Mouse (Mus musculus) spleen, adult 2 months (tissue): ENCODE results near the gene Chchd1. TPM values are rescaled to one million over a fixed set of nuclear protein-coding genes. Genes with fewer than 3 reads are reported as not detected.
A peak's percentile ranks its signal among the peaks of the same experiment; 100 is the strongest.

Source experiments
- DNase-seq, 2 experiments: peaks; one replicate each; pipeline versions ENCODE4 v3.0.0 to v3.0.0-alpha.2; 2012 to 2021; ENCODE audit warnings: low spot score in 2 of 2, low read depth in 1 of 2
- H3K27ac ChIP-seq: fragments of 200-500 bp; 2 replicates; pipeline ENCODE4 v1.5.1; 2012; ENCODE audit warnings: low read length, inconsistent platforms; ENCODE audit not compliant: insufficient read depth
- H3K27me3 ChIP-seq: fragments of 200-500 bp; 2 replicates; pipeline ENCODE4 v1.6.1; 2012; ENCODE audit warnings: mild to moderate bottlenecking, moderate library complexity, low read length, inconsistent platforms; ENCODE audit not compliant: control insufficient read depth, insufficient read depth
- H3K36me3 ChIP-seq: fragments of 200-500 bp; 2 replicates; pipeline ENCODE4 v1.6.1; 2012; ENCODE audit warnings: mild to moderate bottlenecking, low read length, inconsistent platforms; ENCODE audit not compliant: control insufficient read depth, insufficient read depth
- H3K4me1 ChIP-seq: fragments of 200-500 bp; 2 replicates; pipeline ENCODE4 v1.6.1; 2011; ENCODE audit warnings: inconsistent platforms; ENCODE audit not compliant: control insufficient read depth, insufficient read depth, insufficient read length
- H3K4me3 ChIP-seq: fragments of 200-500 bp; 2 replicates; pipeline ENCODE4 v1.5.1; 2011; ENCODE audit warnings: mild to moderate bottlenecking, inconsistent platforms; ENCODE audit not compliant: insufficient read depth, insufficient read length; ENCODE audit errors: extremely low read depth
- CTCF ChIP-seq: fragments of 200-500 bp; IDR thresholded peaks from 2 replicates; pipeline ENCODE4 v1.5.1; 2011; ENCODE audit warnings: mild to moderate bottlenecking, inconsistent platforms; ENCODE audit not compliant: insufficient read depth, insufficient read length, insufficient replicate concordance; ENCODE audit errors: extremely low read depth
- POLR2A ChIP-seq: fragments of 200-500 bp; IDR thresholded peaks from 2 replicates; pipeline ENCODE4 v1.6.1; 2011; ENCODE audit warnings: low read depth, low read length, inconsistent platforms
- WGBS: fragments of 180-500 bp; shearing (Covaris S2); methylation state at CpG from one replicate; pipeline ENCODE4 v1.1.7; 2018; 5-methylcytosine and 5-hydroxymethylcytosine counted together
- polyA plus RNA-seq: library from polyadenylated mRNA; depleted of rRNA; stranded (reverse); fragments of >200 nt; gene quantifications from 2 replicates; pipeline ENCODE4 v1.2.3, GENCODE M21; 2012

The Chchd1 gene
- polyA plus RNA-seq, 1 experiment: 12.6 TPM

GRCm38 (mm10) chr14:20733041-20733951, 30.5 kb downstream of the Chchd1 start:
- Histone ChIP-seq H3K27ac (peak overlapping the region; percentile 93; the same call in 1 of the 2 replicates), H3K36me3 (peaks cover 13% of the 10 kb centered on the region), H3K27me3 (no peaks in the 10 kb centered on the region), H3K4me3 (peak overlapping the region; percentile 92), H3K4me1 (peaks cover 3% of the 10 kb centered on the region; the same call in 1 of the 2 replicates)
- no peak for TF ChIP-seq CTCF
- no peak for TF ChIP-seq POLR2A
- WGBS: 33% methylated on average over 12 of the region's 12 CpGs
- no peak for DNase-seq

- no peak for TF ChIP-seq CTCF
- peak; percentile 73 for TF ChIP-seq POLR2A
- Histone ChIP-seq H3K27me3 (no peaks in the 10 kb centered on the region), H3K36me3 (peaks cover 10% of the 10 kb centered on the region), H3K4me1 (peaks cover 3% of the 10 kb centered on the region; the same call in 1 of the 2 replicates), H3K27ac (peak within 1 kb of the TSS; percentile 93), H3K4me3 (peak within 1 kb of the TSS; percentile 92)
- peak; percentile 80 to 87 for DNase-seq
- under 1% methylated on average over 79 of the region's 81 CpGs for WGBS
Measured at GRCm38 (mm10) chr14:20733952-20734774, 31.4 kb downstream of the Chchd1 start, which contains the start of gene Ndst2. Gene Ndst2, minus strand, starts transcription at chr14:20734562.

GRCm38 (mm10) chr14:20735052-20735451, 32.2 kb downstream of the Chchd1 start:
- H3K27ac ChIP-seq: no peak overlapping the region
- TF ChIP-seq POLR2A (no peak), CTCF (no peak)
- no peak overlapping the region for H3K4me3 ChIP-seq

GRCm38 (mm10) chr14:20735892-20736390, 33.1 kb downstream of the Chchd1 start:
- Histone ChIP-seq H3K36me3 (peaks cover 3% of the 10 kb centered on the region), H3K4me1 (peaks cover 3% of the 10 kb centered on the region; the same call in 1 of the 2 replicates), H3K27ac (no peak overlapping the region), H3K4me3 (no peak overlapping the region), H3K27me3 (no peaks in the 10 kb centered on the region)
- 72% methylated on average over 13 of the region's 13 CpGs for WGBS
- DNase-seq: no peak
- TF ChIP-seq POLR2A (no peak), CTCF (no peak)

More at GRCm38 (mm10) chr14:20735052-20735451, 32.2 kb downstream of the Chchd1 start:
- H3K4me1 ChIP-seq: peaks cover 3% of the 10 kb centered on the region; the same call in 1 of the 2 replicates
- DNase-seq: no peak
- WGBS: 64% methylated on average over 2 of the region's 2 CpGs
- H3K36me3 ChIP-seq: peaks cover 2% of the 10 kb centered on the region
- H3K27me3 ChIP-seq: no peaks in the 10 kb centered on the region

- no peak overlapping the region for H3K27ac ChIP-seq
- no peak for TF ChIP-seq POLR2A
- TF ChIP-seq CTCF: peak; percentile 33; the same call in 1 of the 2 replicates
- WGBS: 51% methylated on average over 14 of the region's 14 CpGs
- peaks cover 7% of the 10 kb centered on the region for H3K36me3 ChIP-seq
- DNase-seq: peak in 1 of 2 experiments; percentile 39
- H3K4me1 ChIP-seq: peaks cover 3% of the 10 kb centered on the region; the same call in 1 of the 2 replicates
- H3K4me3 ChIP-seq: no peak overlapping the region
- no peaks in the 10 kb centered on the region for H3K27me3 ChIP-seq
Measured at GRCm38 (mm10) chr14:20737306-20737705, 34.5 kb downstream of the Chchd1 start.

- DNase-seq: no peak
- Histone ChIP-seq H3K27ac (no peak overlapping the region), H3K4me3 (no peak overlapping the region), H3K4me1 (no peaks in the 10 kb centered on the region), H3K27me3 (no peaks in the 10 kb centered on the region), H3K36me3 (peaks cover 10% of the 10 kb centered on the region)
- WGBS: 92% methylated on average over 8 of the region's 8 CpGs
- TF ChIP-seq CTCF (no peak), POLR2A (no peak)
Measured at GRCm38 (mm10) chr14:20738511-20738910, 35.7 kb downstream of the Chchd1 start.
